Mouse (Mus musculus): ENCODE data around the gene Wdr46. TPM values are rescaled to one million over a fixed set of nuclear protein-coding genes. Genes with fewer than 3 reads are reported as not detected.
"Not testable (repeated sequence)": the region's sequence is repeated elsewhere in the genome, so short reads cannot be mapped to it uniquely, and the experiment has no call there.

Gene Wdr46
- polyA plus RNA-seq, 1 experiment from 2014 or later: 20.1 TPM

DNA sequence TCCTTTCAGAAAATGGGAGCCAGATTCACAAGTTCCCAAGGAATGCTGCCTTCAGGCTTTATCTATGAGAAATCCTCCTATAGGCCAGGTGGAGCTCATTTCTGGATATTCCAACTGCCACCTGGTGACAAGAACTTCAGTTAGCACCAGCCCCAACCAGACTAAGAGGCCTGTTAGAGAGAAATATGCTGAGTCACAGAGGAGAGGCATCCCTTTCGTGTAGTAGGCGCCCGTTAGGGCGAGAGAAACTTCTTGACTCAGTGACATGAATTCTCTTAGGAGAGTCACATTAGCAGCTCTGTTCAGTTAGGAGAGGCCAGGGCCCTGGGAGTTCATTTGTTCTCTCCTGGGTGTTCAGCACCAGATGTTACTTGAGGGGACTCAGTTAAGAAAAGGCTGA is 40.8 kb upstream of the Wdr46 start:
- Histone ChIP-seq H3K4me3 (replicated peaks; ENCODE audit: low read depth, low read length) (no peak overlapping the region), H3K4me1 (replicated peaks; ENCODE audit: insufficient read depth, low read length) (no peaks in the 10 kb centered on the region), H3K27me3 (ENCODE audit: insufficient read depth, low read length) (no peaks in the 10 kb centered on the region), H3K9me3 (replicated peaks; ENCODE audit: low read length) (no peaks in the 10 kb centered on the region), H3K36me3 (ENCODE audit: insufficient read depth, low read length) (no peaks in the 10 kb centered on the region), H3K27ac (no peak overlapping the region), H3K4me2 (ENCODE audit: low read length) (no peak overlapping the region), H3K9ac (ENCODE audit: low read depth, low read length) (no peak overlapping the region)
- 79% methylated on average over 4 of the region's 4 CpGs for WGBS
- DNase-seq (ENCODE audit: low spot score) (no peak), ATAC-seq (replicated peaks; ENCODE audit: low FRiP score, low read depth) (no peak)
- no peak for TF ChIP-seq CTCF (IDR thresholded peaks at IDR 0.05; ENCODE audit: low read depth)

DNA sequence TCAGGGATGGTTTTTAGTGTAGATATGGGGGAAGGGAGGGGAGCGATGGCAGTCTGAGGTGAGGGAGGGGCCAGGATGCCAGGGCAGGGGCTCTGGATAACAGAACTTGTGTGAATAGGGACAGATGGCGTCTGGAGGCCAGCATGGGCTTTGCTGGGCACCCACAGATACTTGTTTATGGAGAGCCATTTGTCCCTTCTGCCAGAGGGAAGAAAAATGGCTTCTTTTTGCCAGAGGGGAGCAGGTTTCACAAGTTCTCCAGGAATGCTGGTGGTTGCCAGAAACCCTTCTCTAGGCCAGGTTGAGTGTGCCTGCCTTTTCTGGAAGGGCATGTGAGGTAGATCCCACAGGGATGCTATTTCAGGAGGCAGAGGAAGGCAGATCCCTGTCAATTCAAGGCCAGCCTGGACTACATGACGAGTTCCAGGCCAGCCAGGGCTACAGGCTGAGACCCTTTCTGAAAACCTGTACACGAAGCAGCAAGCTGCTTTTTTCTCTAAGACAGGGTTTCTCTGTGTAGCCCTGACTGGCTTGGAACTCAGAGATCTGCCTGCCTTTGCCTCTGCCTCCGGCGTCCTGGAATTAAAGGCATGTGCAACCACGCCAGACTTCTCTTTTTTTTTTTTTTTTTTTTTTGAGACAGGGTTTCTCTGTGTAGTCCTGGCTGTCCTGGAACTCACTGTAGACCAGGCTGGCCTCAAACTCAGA is 40.0 kb upstream of the Wdr46 start:
- ATAC-seq (replicated peaks; ENCODE audit: low FRiP score, low read depth): no peak
- no peaks in the 10 kb centered on the region for H3K27me3 ChIP-seq (ENCODE audit: insufficient read depth, low read length)
- 63% methylated on average over 7 of the region's 7 CpGs for WGBS
- DNase-seq (ENCODE audit: low spot score): no peak
- H3K9me3 ChIP-seq (replicated peaks; ENCODE audit: low read length): no peaks in the 10 kb centered on the region
- no peaks in the 10 kb centered on the region for H3K36me3 ChIP-seq (ENCODE audit: insufficient read depth, low read length)
- H3K4me3 ChIP-seq (replicated peaks; ENCODE audit: low read depth, low read length): no peak overlapping the region
- no peak overlapping the region for H3K4me2 ChIP-seq (ENCODE audit: low read length)
- no peak for TF ChIP-seq CTCF (IDR thresholded peaks at IDR 0.05; ENCODE audit: low read depth)
- no peak overlapping the region for H3K27ac ChIP-seq
- no peaks in the 10 kb centered on the region for H3K4me1 ChIP-seq (replicated peaks; ENCODE audit: insufficient read depth, low read length)
- H3K9ac ChIP-seq (ENCODE audit: low read depth, low read length): no peak overlapping the region

DNA sequence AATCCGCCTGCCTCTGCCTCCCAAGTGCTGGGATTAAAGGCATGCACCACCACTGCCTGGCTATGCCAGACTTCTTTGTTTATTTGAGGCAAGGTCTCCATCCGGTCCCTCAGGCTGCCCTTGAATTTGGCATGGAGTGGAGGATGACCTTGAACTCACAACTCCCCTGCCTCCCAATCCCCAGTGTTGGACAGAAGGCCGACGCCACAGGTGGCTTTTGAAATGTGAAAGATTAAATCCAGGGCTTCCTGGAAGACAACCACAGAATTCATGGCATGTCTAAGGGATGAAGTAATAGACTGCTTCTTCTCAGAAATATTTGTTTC is 39.5 kb upstream of the Wdr46 start:
- TF ChIP-seq CTCF (IDR thresholded peaks at IDR 0.05; ENCODE audit: low read depth): no peak
- Histone ChIP-seq H3K4me2 (ENCODE audit: low read length) (no peak overlapping the region), H3K9ac (ENCODE audit: low read depth, low read length) (no peak overlapping the region), H3K4me3 (replicated peaks; ENCODE audit: low read depth, low read length) (no peak overlapping the region), H3K9me3 (replicated peaks; ENCODE audit: low read length) (no peaks in the 10 kb centered on the region), H3K4me1 (replicated peaks; ENCODE audit: insufficient read depth, low read length) (no peaks in the 10 kb centered on the region), H3K27ac (no peak overlapping the region), H3K27me3 (ENCODE audit: insufficient read depth, low read length) (no peaks in the 10 kb centered on the region), H3K36me3 (ENCODE audit: insufficient read depth, low read length) (no peaks in the 10 kb centered on the region)
- ATAC-seq (replicated peaks; ENCODE audit: low FRiP score, low read depth) (no peak), DNase-seq (ENCODE audit: low spot score) (no peak)
- WGBS: 85% methylated on average over 4 of the region's 4 CpGs

DNA sequence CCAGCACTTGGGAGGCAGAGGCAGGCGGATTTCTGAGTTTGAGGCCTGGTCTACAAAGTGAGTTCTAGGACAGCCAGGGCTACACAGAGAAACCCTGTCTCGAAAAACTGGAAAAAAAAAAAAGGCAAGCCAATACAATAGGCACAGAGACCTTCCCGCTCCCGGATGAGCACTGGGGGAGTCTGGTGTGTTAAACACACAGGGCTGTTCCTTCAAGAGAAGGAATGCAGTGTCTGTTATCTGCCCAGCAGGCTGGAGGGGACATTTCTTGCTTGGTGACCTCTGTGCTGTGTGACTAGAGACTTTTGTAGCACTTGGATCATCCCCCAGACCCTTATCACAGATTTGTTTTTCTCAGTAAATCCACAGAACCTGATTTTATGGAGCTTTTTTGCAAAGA is 38.8 kb upstream of the Wdr46 start:
- Histone ChIP-seq H3K4me2 (ENCODE audit: low read length) (no peak overlapping the region), H3K4me3 (replicated peaks; ENCODE audit: low read depth, low read length) (no peak overlapping the region), H3K9ac (ENCODE audit: low read depth, low read length) (no peak overlapping the region), H3K9me3 (replicated peaks; ENCODE audit: low read length) (no peaks in the 10 kb centered on the region), H3K36me3 (ENCODE audit: insufficient read depth, low read length) (no peaks in the 10 kb centered on the region), H3K4me1 (replicated peaks; ENCODE audit: insufficient read depth, low read length) (no peaks in the 10 kb centered on the region), H3K27ac (no peak overlapping the region), H3K27me3 (ENCODE audit: insufficient read depth, low read length) (no peaks in the 10 kb centered on the region)
- ATAC-seq (replicated peaks; ENCODE audit: low FRiP score, low read depth) (no peak), DNase-seq (ENCODE audit: low spot score) (no peak)
- TF ChIP-seq CTCF (IDR thresholded peaks at IDR 0.05; ENCODE audit: low read depth): no peak
- WGBS: 67% methylated on average over 4 of the region's 4 CpGs

DNA sequence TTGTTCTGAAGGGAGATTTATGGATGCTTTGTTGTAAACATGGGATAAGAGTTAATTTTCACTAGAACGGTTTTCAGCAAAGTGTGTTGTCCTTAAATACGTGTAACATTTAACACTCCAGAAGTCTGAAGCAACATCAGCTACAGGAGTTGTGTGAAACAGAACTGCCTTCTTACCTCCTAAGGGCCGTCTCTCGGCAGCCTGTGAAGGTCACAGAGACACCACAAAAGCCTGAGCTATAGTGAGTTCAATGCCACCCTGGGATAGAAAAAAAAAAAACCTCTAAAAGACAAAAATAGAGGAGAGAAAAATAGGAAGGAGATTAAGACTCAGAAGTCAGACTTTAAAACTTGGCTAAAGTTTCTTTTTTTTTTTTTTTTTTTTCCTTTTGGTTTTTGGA is 38.4 kb upstream of the Wdr46 start:
- ATAC-seq (replicated peaks; ENCODE audit: low FRiP score, low read depth): no peak
- Histone ChIP-seq H3K4me1 (replicated peaks; ENCODE audit: insufficient read depth, low read length) (no peaks in the 10 kb centered on the region), H3K4me3 (replicated peaks; ENCODE audit: low read depth, low read length) (no peak overlapping the region), H3K36me3 (ENCODE audit: insufficient read depth, low read length) (no peaks in the 10 kb centered on the region), H3K9ac (ENCODE audit: low read depth, low read length) (no peak overlapping the region), H3K27ac (no peak overlapping the region), H3K27me3 (ENCODE audit: insufficient read depth, low read length) (no peaks in the 10 kb centered on the region), H3K4me2 (ENCODE audit: low read length) (no peak overlapping the region), H3K9me3 (replicated peaks; ENCODE audit: low read length) (no peaks in the 10 kb centered on the region)
- TF ChIP-seq CTCF (IDR thresholded peaks at IDR 0.05; ENCODE audit: low read depth): no peak
- WGBS: 20% methylated on average over 4 of the region's 4 CpGs
- no peak for DNase-seq (ENCODE audit: low spot score)

DNA sequence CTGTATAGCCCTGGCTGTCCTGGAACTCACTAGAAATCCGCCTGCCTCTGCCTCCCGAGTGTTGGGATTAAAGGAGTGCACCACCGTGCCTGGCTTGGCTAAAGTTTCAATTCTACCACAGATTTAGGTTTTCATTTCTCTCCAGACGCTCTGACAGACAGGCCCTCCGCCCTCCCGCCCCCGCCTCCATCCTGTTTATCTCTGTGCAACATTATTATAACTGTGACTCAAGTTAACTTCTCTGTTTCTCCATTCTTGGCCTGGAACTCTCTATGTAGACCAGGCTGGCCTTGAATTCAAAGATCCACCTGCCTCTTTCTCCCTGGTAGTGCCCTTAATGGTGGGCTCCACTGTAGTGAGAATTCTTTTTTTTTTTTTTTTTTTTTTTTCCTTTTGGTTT is 38.0 kb upstream of the Wdr46 start:
- H3K4me1 ChIP-seq (replicated peaks; ENCODE audit: insufficient read depth, low read length): no peaks in the 10 kb centered on the region
- no peaks in the 10 kb centered on the region for H3K36me3 ChIP-seq (ENCODE audit: insufficient read depth, low read length)
- WGBS: 74% methylated on average over 7 of the region's 7 CpGs
- H3K9ac ChIP-seq (ENCODE audit: low read depth, low read length): no peak overlapping the region
- DNase-seq (ENCODE audit: low spot score) (no peak), ATAC-seq (replicated peaks; ENCODE audit: low FRiP score, low read depth) (no peak)
- H3K27me3 ChIP-seq (ENCODE audit: insufficient read depth, low read length): no peaks in the 10 kb centered on the region
- H3K4me3 ChIP-seq (replicated peaks; ENCODE audit: low read depth, low read length): no peak overlapping the region
- no peak overlapping the region for H3K4me2 ChIP-seq (ENCODE audit: low read length)
- H3K9me3 ChIP-seq (replicated peaks; ENCODE audit: low read length): no peaks in the 10 kb centered on the region
- no peak for TF ChIP-seq CTCF (IDR thresholded peaks at IDR 0.05; ENCODE audit: low read depth)
- no peak overlapping the region for H3K27ac ChIP-seq

DNA sequence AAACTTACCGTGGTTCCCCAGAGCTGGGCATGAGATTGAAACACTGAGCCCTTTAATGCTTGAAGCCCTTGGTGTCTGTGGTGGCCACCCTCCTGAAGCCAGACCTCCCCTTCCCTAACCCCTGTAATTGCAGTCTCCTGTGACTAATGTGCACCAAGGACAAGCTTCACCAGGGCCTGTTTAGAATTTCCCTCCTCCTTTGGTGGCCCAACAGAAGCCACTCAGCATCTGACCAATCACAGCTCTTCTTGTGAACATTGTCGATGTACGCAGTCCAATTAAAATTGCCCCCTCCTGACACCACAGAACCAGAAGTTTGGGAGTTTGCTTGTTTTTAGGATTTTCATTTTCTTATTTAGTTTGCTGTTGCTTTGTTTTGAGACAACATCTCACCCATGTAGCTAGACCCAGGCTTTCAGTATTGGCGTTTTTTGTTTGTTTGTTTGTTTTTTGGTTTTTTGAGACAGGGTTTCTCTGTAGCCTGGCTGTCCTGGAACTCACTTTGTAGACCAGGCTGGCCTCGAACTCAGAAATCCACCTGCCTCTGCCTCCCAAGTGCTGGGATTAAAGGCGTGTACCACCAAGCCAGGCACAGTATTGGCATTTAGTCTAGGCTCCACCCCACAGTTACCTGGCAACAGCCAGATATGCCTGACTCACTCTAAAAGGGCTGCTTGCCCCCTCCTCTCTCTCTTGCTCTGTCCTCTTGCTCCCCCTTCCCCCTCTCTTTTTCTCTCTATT is 36.4 kb upstream of the Wdr46 start:
- DNase-seq (ENCODE audit: low spot score); H3K4me1 ChIP-seq (replicated peaks; ENCODE audit: insufficient read depth, low read length); H3K27me3 ChIP-seq (ENCODE audit: insufficient read depth, low read length); ATAC-seq (replicated peaks; ENCODE audit: low FRiP score, low read depth); H3K9me3 ChIP-seq (replicated peaks; ENCODE audit: low read length); H3K9ac ChIP-seq (ENCODE audit: low read depth, low read length); H3K27ac ChIP-seq; H3K4me2 ChIP-seq (ENCODE audit: low read length); H3K36me3 ChIP-seq (ENCODE audit: insufficient read depth, low read length); H3K4me3 ChIP-seq (replicated peaks; ENCODE audit: low read depth, low read length): not testable (repeated sequence)
- 63% methylated on average over 6 of the region's 6 CpGs for WGBS

DNA sequence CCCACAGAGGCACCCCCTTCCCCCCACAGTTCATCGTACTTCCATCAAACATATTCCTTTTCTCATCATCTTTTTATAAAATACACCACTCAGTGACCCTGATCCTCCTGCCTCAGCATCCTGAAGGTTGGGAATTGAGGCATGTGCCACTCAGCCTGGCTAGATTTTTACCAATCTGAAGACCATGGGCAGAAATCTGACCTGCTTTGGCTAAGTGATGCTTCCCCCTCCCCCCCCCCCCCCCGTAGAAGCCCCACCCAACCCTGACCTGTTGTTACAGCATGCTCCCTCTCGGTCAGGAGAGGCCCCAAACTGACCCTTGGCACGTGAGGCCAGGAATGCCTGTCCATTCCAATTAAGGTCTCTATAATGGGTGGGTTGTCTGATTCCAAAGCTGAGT is 35.6 kb upstream of the Wdr46 start, which contains the start of gene Platr17:
Gene Platr17 (plus strand): TSS at position 301 of the 400 bp plus-strand sequence.
- H3K9me3 ChIP-seq (replicated peaks; ENCODE audit: low read length); H3K9ac ChIP-seq (ENCODE audit: low read depth, low read length); ATAC-seq (replicated peaks; ENCODE audit: low FRiP score, low read depth); H3K36me3 ChIP-seq (ENCODE audit: insufficient read depth, low read length); H3K4me2 ChIP-seq (ENCODE audit: low read length); H3K27ac ChIP-seq; H3K4me3 ChIP-seq (replicated peaks; ENCODE audit: low read depth, low read length); H3K4me1 ChIP-seq (replicated peaks; ENCODE audit: insufficient read depth, low read length); H3K27me3 ChIP-seq (ENCODE audit: insufficient read depth, low read length); DNase-seq (ENCODE audit: low spot score): not testable (repeated sequence)
- WGBS: 41% methylated on average over 3 of the region's 4 CpGs
